Mouse (Mus musculus) embryonic facial prominence, embryonic 14.5 days (tissue): Measurements from ENCODE around the gene Patz1. TPM values are rescaled to one million over a fixed set of nuclear protein-coding genes. Genes with fewer than 3 reads are reported as not detected.
A peak's percentile ranks its signal among the peaks of the same experiment; 100 is the strongest.

ENCODE experiments used
- ATAC-seq: fragments of 200-750 bp; cut with Nextera tagmentation; 2 replicates; pipeline ENCODE4 v1.8.0; 2017; ENCODE audit warnings: low read depth, moderate number of reproducible peaks, moderate TSS enrichment
- DNase-seq: peaks from one replicate; pipeline ENCODE4 v3.0.0-alpha.2; 2015; ENCODE audit warnings: low spot score
- H3K27ac ChIP-seq: fragments of 300-500 bp; sonication (generic); replicated peaks from 2 replicates; pipeline ENCODE4 v1.5.1; 2014; ENCODE audit warnings: low read depth, mild to moderate bottlenecking, low read length, moderate library complexity
- H3K27me3 ChIP-seq: fragments of 300-500 bp; sonication (generic); replicated peaks from 2 replicates; pipeline ENCODE4 v1.6.1; 2014; ENCODE audit warnings: low read length; ENCODE audit not compliant: control insufficient read depth, insufficient read depth
- H3K36me3 ChIP-seq: fragments of 300-500 bp; sonication (generic); 2 replicates; pipeline ENCODE4 v1.6.1; 2014; ENCODE audit warnings: low read length, mixed read lengths; ENCODE audit not compliant: control insufficient read depth, insufficient read depth
- H3K4me1 ChIP-seq: fragments of 300-500 bp; sonication (generic); 2 replicates; pipeline ENCODE4 v1.6.1; 2014; ENCODE audit warnings: antibody characterized with exemption, low read length; ENCODE audit not compliant: control insufficient read depth, insufficient read depth
- H3K4me2 ChIP-seq: fragments of 300-500 bp; sonication (generic); 2 replicates; pipeline ENCODE4 v1.6.1; 2014; ENCODE audit warnings: low read depth, mild to moderate bottlenecking, low read length, moderate library complexity, mixed read lengths
- H3K4me3 ChIP-seq: fragments of 300-500 bp; sonication (generic); 2 replicates; pipeline ENCODE4 v1.5.1; 2014; ENCODE audit warnings: low read depth, mild to moderate bottlenecking, low read length
- H3K9ac ChIP-seq: fragments of 300-500 bp; sonication (generic); 2 replicates; pipeline ENCODE4 v1.6.1; 2014; ENCODE audit warnings: low read depth, mild to moderate bottlenecking, low read length, moderate library complexity, mixed read lengths
- H3K9me3 ChIP-seq: fragments of 300-500 bp; sonication (generic); 2 replicates; pipeline ENCODE4 v1.6.1; 2016; ENCODE audit warnings: low read length; ENCODE audit not compliant: control insufficient read depth
- WGBS: fragments of 180-500 bp; shearing (Covaris S2); extraction: QIAGEN DNeasy Blood & Tissue Kit; methylation state at CpG from one replicate; pipeline ENCODE4 v1.1.7; 2014; 5-methylcytosine and 5-hydroxymethylcytosine counted together
- polyA plus RNA-seq: library from polyadenylated mRNA; unstranded; fragments of >200 nt; fragmentation: Nextera tagmentation; extraction: Ambion mirVana; gene quantifications from 2 replicates; pipeline ENCODE4 v1.2.1, GENCODE M21; 2014

Gene Patz1
- polyA plus RNA-seq, 1 experiment from 2014 or later = 35.3 TPM

DNA sequence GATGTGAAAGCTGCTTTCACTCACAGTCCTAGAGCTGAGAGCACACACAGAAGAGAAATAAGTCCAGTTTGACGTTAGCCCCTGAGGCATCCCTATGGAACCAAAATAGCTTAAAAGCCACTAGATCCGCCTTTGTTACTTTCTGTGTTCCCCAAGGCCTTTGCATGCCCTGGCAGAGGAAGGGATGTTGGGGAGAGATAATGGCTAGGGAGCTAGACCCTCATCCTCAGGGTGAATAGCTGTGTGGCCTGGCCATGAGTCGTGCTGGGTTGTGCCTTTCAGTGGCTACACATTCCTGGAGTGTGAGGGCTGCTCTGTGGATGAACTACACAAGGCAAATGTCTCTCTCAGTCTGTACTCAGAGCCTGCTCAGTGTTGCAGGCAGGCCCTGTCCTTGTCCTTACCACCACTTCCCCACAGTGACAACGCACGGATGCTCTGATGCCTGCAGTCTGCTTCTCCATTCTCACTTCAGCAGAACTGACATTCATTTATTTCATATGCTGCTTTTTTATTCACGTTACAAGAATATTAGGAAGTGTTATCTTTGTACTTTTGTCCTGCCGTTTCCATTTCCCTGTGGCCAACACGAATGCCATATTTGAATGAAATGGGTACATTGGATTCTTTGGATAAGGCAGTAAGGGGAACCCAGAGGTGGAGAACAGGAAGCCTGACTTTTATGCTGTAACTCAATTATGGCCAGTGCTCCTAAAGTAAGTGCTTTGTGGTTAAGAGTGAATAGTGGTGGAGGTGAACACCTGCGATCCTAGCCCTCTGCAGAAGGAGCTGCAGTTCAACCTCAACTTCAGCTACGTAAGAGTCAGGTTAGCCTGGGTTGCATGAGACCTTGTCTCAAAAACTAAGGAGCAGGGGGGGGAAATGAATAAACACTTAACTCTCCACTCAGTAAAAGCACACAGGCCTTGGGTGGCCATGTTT lies 9.5 kb downstream of the Patz1 start:
- H3K9ac ChIP-seq = no peak overlapping the region
- DNase-seq = no peak
- H3K27ac ChIP-seq = no peak overlapping the region
- WGBS = 82% methylated on average over 10 of the region's 10 CpGs
- H3K9me3 ChIP-seq = no peaks in the 10 kb centered on the region
- H3K4me2 ChIP-seq = no peak overlapping the region
- no peaks in the 10 kb centered on the region for H3K27me3 ChIP-seq
- H3K4me3 ChIP-seq = no peak overlapping the region
- H3K36me3 ChIP-seq = peaks cover 99% of the 10 kb centered on the region
- H3K4me1 ChIP-seq = peaks cover 15% of the 10 kb centered on the region
- ATAC-seq = no peak

GRCm38 (mm10) chr11:3298813-3299185 lies 10.1 kb downstream of the Patz1 start:
- Histone ChIP-seq H3K4me2 (no peak overlapping the region), H3K27ac (no peak overlapping the region), H3K4me3 (no peak overlapping the region), H3K36me3 (peaks cover 98% of the 10 kb centered on the region), H3K4me1 (peaks cover 9% of the 10 kb centered on the region), H3K9me3 (no peaks in the 10 kb centered on the region), H3K9ac (no peak overlapping the region), H3K27me3 (no peaks in the 10 kb centered on the region)
- 89% methylated on average over 14 of the region's 14 CpGs for WGBS
- no peak for ATAC-seq
- no peak for DNase-seq

DNA sequence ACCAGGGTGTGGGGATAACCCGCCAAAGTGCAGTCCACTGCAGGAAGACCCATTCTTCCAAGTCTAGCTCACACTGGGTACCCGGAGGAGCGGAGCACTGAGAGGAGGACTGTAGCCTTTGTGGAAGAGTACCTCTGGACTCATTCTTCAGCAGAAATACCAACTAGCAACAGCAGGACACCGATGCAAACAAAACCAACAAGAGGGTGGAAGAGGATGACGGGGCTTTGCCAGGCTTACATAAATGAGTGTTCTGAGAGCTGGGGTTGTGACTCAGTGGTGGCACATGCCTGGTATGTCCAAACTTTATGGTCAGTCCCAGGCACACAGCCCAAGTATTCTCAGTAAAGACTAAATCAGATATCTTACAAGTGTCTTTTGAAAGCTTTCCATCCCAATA lies 12.4 kb downstream of the Patz1 start:
- H3K27me3 ChIP-seq = no peaks in the 10 kb centered on the region
- no peak overlapping the region for H3K9ac ChIP-seq
- DNase-seq = no peak
- no peak overlapping the region for H3K4me2 ChIP-seq
- no peak for ATAC-seq
- peaks cover 100% of the 10 kb centered on the region for H3K36me3 ChIP-seq
- WGBS = 96% methylated on average over 5 of the region's 5 CpGs
- H3K27ac ChIP-seq = no peak overlapping the region
- H3K4me3 ChIP-seq = no peak overlapping the region
- H3K9me3 ChIP-seq = no peaks in the 10 kb centered on the region
- H3K4me1 ChIP-seq = no peaks in the 10 kb centered on the region

DNA sequence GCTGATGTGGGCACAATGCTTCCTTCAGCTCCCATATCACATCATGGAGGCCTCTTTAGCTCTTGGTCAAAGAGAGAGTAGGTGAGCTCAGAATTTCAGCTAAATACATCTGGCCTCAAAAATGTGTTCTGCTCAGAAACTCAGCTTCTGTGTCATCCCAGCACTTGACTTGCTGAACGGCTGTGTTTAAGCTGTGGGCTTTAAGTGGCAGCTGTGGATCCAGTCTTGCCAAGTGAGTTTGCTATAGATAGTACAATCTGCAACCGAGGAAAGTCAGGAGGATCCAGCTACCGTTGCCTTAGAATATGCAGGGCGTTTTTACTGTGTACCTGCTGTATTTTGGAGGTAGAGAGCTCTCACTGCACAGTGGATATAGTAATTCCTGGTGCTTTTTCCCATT lies 13.7 kb downstream of the Patz1 start:
- H3K27me3 ChIP-seq = no peaks in the 10 kb centered on the region
- peak; percentile 19 for DNase-seq
- no peaks in the 10 kb centered on the region for H3K4me1 ChIP-seq
- no peak overlapping the region for H3K9ac ChIP-seq
- no peak; the same call in 1 of the 2 replicates for ATAC-seq
- H3K27ac ChIP-seq = no peak overlapping the region
- no peak overlapping the region for H3K4me3 ChIP-seq
- 82% methylated on average over 4 of the region's 4 CpGs for WGBS
- no peak overlapping the region for H3K4me2 ChIP-seq
- H3K36me3 ChIP-seq = peaks cover 100% of the 10 kb centered on the region
- H3K9me3 ChIP-seq = no peaks in the 10 kb centered on the region

- H3K4me3 ChIP-seq = no peak overlapping the region
- H3K4me2 ChIP-seq = no peak overlapping the region
- no peak overlapping the region for H3K9ac ChIP-seq
- DNase-seq (peak; percentile 75), ATAC-seq (peak; percentile 13; the same call in 1 of the 2 replicates)
- peaks cover 100% of the 10 kb centered on the region for H3K36me3 ChIP-seq
- H3K27me3 ChIP-seq = no peaks in the 10 kb centered on the region
- WGBS = 68% methylated on average over 4 of the region's 4 CpGs
- no peaks in the 10 kb centered on the region for H3K9me3 ChIP-seq
- H3K4me1 ChIP-seq = no peaks in the 10 kb centered on the region
- H3K27ac ChIP-seq = no peak overlapping the region
Observed at GRCm38 (mm10) chr11:3302792-3303191, 14.1 kb downstream of the Patz1 start.

GRCm38 (mm10) chr11:3305821-3306220 lies 17.1 kb downstream of the Patz1 start:
- ATAC-seq (no peak), DNase-seq (no peak)
- no peaks in the 10 kb centered on the region for H3K4me1 ChIP-seq
- WGBS = 88% methylated on average over 4 of the region's 4 CpGs
- no peaks in the 10 kb centered on the region for H3K9me3 ChIP-seq
- H3K27ac ChIP-seq = no peak overlapping the region
- H3K27me3 ChIP-seq = no peaks in the 10 kb centered on the region
- H3K36me3 ChIP-seq = peaks cover 100% of the 10 kb centered on the region
- H3K4me2 ChIP-seq = no peak overlapping the region
- no peak overlapping the region for H3K4me3 ChIP-seq
- no peak overlapping the region for H3K9ac ChIP-seq

DNA sequence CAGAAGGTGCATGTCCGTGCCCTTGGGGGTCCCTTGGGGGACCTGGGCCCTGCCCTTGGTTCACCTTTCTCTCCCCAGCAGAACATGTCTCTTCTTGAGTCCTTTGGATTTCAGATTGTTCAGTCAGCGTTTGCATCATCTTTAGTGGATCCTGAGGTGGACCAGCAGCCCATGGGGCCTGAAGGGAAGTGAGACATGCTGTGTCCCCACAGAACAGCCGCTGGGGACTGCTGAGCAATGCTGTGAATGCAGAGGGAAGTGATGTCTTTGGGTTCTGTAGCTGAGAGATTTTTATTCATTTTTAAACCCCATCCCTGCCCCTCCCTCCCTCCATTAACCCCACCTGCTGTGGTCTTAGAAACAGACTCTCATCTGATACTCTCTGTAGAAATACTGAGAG lies 19.2 kb downstream of the Patz1 start:
- Histone ChIP-seq H3K9me3 (no peaks in the 10 kb centered on the region), H3K4me3 (no peak overlapping the region), H3K36me3 (peaks cover 89% of the 10 kb centered on the region), H3K9ac (no peak overlapping the region), H3K4me2 (no peak overlapping the region), H3K4me1 (no peaks in the 10 kb centered on the region), H3K27ac (no peak overlapping the region), H3K27me3 (no peaks in the 10 kb centered on the region)
- 96% methylated on average over 3 of the region's 3 CpGs for WGBS
- DNase-seq (no peak), ATAC-seq (no peak)

GRCm38 (mm10) chr11:3309884-3310283 lies 21.2 kb downstream of the Patz1 start:
- ATAC-seq (no peak), DNase-seq (no peak)
- Histone ChIP-seq H3K4me2 (no peak overlapping the region), H3K9me3 (no peaks in the 10 kb centered on the region), H3K4me3 (no peak overlapping the region), H3K27me3 (no peaks in the 10 kb centered on the region), H3K36me3 (peaks cover 70% of the 10 kb centered on the region), H3K9ac (no peak overlapping the region), H3K27ac (no peak overlapping the region), H3K4me1 (no peaks in the 10 kb centered on the region)
- WGBS = 88% methylated on average over 4 of the region's 4 CpGs
